Mouse (Mus musculus) kidney, postnatal 36 days (tissue): ENCODE measurements around the gene Bri3.
A peak's percentile ranks its signal among the peaks of the same experiment; 100 is the strongest.

Experiments used
- DNase-seq, 2 experiments: peaks; one replicate each; pipeline ENCODE4 v3.0.0; 2021 to 2022; ENCODE audit warnings: mixed read lengths in 2 of 2

Gene Bri3

GRCm38 (mm10) chr5:144263082-144263481 is 18.8 kb downstream of the Bri3 start:
- DNase-seq: no peak

DNA sequence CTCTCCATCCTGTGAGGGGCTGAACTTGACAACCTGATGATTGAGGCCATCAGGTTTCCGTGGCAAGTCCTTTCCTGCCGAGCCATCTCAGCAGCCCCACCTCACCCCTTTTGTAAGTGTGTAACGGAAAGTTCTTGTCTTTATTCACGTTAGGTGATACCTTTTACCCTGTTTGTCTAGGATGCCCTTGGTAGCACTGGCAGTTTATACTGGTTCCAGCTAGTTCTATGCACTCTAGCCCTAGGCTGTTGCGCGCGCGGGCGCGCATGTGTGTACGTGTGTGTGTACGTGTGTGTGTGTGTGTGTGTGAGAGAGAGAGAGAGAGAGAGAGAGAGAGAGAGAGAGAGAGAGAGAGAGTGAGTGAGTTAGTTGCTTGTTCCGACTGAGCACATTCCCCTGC is 19.3 kb downstream of the Bri3 start:
- no peak for DNase-seq

GRCm38 (mm10) chr5:144267535-144268241 is 23.5 kb downstream of the Bri3 start:
- peak; percentile 79 to 82 for DNase-seq

DNA sequence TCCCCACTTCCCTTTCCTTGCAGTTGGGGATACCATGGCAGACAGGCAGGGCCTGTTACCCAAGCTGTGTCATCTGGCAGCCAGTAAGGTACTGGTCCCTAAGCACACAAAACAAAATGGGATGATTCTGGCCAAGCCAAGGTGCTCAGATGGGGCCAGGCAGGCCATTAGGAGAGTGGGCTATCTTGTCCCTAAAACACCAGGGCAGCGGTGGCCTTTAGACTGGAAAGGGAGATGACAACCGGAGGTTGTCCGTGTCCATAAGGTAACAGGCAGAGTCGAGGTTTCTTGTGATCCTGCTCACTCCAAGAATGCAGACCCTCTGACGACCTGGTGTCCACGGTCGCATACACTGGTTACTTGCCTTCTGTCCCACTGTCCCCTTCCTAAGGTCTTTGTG is 25.7 kb downstream of the Bri3 start:
- DNase-seq: no peak

DNA sequence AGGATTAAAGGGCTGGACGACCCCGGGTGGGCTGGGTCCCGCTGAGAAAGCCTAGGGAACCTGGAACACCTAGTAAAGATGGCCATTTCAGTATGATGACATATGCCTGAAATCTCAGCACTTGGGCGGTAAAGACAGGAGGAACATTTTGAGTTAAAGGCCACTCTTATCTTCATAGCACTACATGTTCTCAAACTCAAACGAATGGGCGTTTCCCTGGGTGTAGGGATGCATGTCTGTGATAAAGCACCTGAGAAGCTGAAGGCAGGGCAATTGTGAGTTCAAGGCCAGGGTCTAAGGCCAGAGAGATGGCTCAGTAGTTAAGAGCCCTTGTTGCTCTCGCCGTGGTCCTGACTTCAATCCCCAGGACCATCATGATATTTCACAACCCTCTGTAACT is 26.2 kb downstream of the Bri3 start:
- DNase-seq: no peak

GRCm38 (mm10) chr5:144271118-144271517 is 26.9 kb downstream of the Bri3 start:
- no peak for DNase-seq

DNA sequence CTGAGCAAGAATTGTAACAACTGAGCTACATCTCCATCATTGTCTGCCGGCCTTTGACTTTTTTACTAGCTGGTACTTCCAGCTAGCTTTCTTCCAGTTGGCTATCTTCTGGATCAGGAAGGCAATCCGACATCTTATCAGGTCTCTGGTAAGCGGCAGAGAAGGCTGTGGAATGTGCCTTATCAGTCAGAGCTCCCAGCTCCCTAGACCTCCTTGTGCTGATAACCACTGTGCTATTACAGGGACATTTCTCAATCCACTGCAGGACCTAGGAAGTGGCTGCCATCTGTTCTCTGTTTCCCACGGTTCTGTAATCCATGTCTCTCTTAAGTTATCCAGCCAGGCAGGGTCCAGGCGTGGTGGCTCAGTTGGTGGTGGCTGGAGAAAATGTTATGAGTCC is 27.5 kb downstream of the Bri3 start:
- no peak for DNase-seq

DNA sequence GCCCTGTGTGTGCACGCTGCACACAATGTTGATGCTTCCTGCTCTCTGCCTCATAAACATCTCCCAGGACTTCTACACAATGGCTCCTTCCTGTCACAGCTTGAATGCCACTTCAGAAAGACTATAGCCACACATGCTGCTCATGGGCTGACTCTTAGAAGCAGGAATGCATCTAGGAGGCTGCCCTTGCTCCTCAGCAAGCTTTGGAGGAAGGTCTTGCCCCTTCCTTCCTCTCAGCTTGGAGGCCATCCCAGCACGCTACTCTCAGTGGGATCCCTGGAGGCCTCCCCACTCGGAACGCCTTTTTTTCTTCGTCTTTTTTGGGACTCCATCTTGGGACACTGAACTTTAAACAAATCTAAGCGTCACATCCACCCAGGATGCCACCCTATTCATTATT is 30.7 kb downstream of the Bri3 start:
- no peak for DNase-seq

DNA sequence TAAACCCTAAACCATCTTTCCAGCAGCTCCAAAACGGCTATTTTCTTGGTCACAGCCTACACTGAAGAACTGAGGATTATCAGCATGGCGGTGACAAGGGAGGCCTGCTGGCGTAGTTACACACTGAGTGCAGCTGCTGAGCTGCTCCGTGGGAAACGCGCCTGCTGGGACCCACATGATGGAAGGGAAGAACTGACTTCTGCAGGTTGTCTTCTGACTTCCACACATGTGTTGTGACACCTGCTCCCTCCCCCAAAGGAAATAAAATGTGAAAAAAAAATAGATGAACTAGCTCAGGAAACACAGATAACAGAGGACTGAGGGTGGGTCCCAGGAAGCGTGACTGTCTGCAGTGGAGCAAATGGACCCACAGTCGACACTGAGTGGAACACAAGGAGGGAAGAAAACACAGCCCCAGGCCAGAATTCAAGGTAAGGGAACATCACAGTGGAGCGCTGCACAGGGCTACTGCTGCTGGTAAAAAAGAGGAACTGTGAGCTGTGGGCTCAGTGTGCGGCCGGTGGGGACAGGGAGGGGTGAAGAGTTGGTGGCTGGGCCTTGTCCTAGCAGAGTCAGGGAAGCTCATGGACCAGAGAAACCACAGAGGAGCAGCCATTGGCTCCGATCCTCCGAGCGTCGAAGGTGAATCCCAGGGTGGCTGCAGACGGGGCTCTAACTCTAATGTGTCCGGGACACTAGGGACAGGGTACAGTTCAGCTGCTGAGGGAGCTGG is 32.8 kb downstream of the Bri3 start:
- DNase-seq: no peak

DNA sequence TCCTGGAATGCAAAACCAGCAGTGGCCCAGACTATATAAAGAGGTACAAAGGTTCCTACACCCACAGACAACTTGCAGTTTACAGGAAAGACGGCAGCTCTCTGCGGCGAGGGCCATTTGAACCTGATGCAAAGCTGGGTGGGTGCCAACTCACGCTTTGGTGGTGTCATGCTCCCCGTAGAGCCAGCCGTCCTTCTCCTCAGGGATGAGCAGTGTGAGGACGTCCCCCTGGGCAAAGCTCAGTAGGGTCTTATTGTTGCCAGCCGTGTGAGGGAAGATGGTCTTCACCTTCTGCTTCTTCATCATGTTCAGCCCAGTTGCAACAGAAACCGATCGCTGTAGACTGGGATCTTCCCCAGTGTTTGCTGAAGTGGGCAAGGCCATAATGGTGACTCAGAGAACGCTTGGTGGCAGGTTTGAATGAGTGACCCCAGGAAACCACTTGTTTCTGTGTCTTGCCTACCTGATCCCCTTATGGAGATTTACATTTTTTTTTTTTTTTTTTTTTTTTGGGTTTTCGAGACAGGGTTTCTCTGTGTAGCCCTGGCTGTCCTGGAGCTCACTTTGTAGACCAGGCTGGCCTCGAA is 34.2 kb downstream of the Bri3 start:
- no peak for DNase-seq

GRCm38 (mm10) chr5:144279081-144279541 is 34.9 kb downstream of the Bri3 start:
- no peak for DNase-seq

DNA sequence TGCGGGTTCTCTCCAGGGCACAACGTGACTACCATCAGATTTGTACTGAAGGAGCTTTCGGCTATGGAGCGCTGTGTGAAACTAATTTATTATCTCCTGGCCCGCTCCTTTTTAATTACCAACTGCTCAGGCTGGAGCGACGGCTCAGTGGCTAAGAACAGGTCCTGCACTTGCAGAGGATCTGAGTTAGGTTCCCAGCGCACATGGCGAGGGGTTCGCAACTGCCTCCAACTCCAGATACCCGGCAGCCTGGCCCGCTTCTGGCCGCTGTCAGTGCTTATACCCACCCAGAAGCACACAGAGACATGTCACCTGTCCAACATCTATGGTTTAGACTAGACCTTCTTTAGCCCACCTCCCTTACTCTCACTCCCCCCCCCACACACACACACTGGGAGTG is 35.7 kb downstream of the Bri3 start:
- DNase-seq: no peak

- DNase-seq: no peak
Observed at GRCm38 (mm10) chr5:144282470-144283260, 38.4 kb downstream of the Bri3 start.

DNA sequence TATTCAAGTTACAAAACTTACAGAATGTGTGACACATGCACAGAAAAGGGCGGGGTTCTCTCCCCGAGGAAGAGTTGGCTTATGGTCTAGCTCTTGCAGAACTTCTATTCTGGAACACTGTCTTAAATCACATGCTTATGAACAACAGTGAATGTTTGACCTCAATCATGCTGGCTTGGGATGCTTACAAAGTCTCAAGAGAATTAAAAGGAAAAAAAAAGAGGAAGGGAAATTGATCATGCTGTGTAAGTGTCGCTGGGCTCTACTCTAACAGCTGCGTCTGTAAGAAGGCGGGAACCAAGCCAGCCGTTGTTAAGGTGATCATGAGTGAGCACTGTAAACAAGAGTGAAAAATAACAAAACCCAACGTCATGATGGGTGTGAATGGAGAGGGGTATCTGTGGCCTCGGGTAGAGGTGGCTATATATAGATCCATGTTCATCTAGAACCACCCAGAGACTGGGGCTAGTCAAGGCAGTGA is 39.4 kb downstream of the Bri3 start:
- DNase-seq: no peak

DNA sequence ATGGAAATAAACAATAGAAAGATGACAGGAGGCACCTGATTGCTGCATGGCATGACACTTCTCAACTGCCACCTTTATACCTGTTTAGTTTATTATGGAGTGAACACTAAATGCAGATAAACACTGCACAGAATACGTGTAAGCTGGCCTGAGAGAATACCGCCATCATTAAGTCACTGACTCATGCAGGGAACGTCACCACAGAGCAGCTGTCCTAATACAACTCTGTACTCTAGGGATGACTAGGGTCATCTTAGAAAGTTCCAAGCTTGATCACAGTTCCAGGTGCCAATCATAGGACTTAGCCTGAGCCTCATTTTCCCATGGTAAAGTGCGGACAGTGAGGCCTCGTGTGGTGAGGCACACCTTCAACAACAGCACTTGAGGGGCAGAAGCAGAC is 40.4 kb downstream of the Bri3 start:
- DNase-seq: no peak

DNA sequence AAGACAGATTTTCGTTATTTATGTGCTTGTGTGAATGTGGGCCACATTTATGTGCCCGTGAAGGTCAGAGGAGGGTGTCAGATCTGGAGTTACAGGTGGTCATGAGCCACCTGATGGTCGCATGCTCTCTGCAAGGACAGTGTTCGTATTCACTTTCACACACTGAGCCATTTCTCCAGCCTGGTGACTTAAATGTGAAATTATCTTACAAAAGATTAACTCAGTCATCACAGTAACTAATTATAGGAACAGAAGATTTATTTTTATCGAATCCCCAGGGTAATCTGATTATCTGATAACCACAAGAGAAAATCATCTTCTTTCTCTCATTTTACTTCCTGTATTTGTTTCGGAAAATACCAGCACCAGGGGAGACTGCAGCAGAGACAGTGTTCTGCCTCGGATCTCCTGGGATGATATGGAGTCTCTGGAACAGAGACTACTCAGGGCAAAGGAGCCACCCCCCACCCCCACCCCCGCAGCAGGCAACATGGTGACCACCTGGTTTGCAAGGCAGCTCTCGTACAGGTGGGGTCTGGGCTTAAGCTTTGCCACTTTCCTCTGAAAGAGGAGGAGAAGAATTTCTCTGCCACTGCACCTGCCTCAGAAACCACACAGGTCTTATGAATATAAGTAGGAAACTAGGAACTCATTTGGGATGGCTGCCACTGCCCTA is 42.5 kb downstream of the Bri3 start:
- DNase-seq: no peak

GRCm38 (mm10) chr5:144287267-144287820 is 43.1 kb downstream of the Bri3 start:
- no peak for DNase-seq

DNA sequence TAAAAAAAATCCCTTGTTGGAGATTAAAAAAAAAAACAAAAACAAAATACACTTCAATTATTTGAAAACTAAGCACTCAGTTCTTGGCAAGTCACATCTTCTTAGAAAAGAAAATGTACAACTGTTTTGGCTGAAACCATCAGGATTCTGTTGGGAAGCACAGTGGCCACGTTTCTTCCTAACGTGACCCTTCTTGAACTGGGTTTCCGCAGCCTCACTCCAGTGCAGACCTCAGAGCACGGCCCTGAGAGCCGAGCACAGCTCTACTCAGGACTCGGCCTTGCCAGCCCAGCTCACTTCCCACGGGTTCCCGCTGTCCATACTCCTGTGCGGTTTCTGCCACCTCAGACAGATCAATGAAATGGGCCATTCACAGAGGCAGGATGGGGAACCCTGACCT is 44.2 kb downstream of the Bri3 start:
- DNase-seq: no peak

DNA sequence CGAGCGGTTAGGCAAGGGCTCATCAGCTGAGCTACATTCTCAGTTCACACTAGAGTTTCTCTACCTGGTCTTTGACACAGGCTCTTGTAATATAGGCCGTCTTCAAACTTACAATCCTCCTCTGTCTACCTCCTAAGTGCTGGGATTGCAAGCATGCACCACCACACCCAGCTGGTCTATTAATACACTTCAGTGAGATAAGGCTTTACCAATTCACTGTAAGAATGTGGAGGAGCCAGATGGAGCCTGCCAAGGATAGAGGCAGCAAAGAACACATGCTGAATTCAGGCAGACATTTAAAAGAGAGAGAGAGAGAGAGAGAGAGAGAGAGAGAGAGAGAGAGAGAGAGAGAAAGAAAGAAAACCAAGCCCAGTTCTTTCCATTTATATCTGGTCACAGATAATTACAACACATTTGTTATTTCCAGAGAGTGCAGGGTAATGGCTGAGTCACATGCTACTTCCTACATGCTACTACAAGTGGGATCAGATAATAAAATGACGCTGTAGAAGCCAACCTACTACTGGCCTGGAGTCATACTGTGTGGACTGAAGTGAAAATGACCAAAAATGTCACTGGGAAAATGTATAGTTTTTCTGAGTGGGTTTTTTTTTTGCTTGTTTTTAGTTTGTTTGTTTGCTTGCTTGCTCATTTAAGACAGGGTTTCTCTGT is 45.7 kb downstream of the Bri3 start:
- DNase-seq: no peak

DNA sequence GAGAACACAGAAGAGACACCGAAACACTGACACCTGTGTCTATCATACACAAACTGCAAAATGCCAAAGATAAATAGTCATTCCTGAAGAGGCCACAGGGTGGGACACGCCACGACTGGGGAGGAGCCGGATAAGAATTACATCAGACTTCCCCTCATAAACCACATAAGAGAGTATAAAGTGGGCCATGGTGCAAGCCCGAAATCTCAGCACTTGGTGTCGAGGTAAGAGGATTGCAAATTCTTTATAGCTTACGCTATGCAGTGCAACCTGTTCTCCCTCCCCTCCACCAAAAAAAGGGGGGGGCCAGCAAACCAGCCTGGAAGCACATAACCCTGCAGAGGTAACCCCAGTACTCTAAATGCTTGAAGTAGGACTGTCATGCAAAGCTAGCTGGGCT is 50.7 kb downstream of the Bri3 start:
- DNase-seq: no peak

- no peak for DNase-seq
Observed at GRCm38 (mm10) chr5:144295357-144295756, 51.1 kb downstream of the Bri3 start.
